Mouse (Mus musculus) gastrocnemius, postnatal 25 days (tissue): ENCODE data around the gene Tubgcp6. TPM values are rescaled to one million over a fixed set of nuclear protein-coding genes. Genes with fewer than 3 reads are reported as not detected.

ENCODE experiments used
- DNase-seq: peaks from one replicate; pipeline ENCODE4 v3.0.0; 2022
- total RNA-seq, 2 experiments: library from RNA; stranded (reverse); gene quantifications; 1 replicate in 1 of 2; 2 replicates in 1 of 2; pipeline ENCODE4 v1.2.3; 2021

Gene Tubgcp6
- total RNA-seq, 2 experiments from 2014 or later: 6.5 to 8.4 TPM

GRCm38 (mm10) chr15:89102646-89103045 lies 20.3 kb downstream of the Tubgcp6 start:
- DNase-seq: no peak

DNA sequence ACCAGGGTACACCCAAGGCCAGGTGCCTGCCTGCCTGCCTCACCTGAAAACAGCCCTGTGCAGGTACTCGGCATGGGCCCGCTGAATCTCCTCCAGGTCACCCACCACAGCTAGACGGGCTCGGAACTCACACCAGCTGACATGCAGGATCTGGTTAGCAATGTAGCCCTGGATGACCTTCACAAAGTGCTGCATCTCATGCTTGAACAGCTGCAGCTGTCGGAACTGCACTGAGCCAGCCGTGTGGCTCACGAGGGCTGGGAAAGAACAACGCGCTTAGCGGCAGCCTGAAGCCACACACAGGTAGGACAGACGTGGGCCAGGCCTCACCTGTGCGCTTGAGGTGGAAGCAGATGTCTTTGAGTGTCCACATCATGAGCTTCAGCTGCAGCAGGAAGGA lies 22.1 kb downstream of the Tubgcp6 start:
- DNase-seq: no peak

DNA sequence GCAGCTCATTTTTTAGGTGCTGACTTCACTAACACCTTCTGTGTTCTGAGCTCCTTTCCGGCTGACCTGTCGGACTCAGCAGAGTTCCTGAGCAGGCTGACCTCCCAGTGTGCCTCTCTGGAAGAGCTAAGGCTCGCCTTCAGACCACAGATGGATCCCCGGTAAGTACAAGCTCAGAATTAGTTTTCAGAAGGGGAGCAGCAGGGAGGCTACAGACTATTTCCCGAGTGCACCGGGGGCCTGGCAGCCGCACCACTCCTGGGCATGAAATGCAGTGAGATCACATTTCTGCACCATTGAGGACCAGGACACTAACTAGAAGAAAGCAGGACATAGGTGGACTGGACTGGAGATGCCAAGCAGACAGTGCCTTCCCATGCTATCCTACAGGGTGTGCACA lies 24.3 kb downstream of the Tubgcp6 start:
- no peak for DNase-seq

DNA sequence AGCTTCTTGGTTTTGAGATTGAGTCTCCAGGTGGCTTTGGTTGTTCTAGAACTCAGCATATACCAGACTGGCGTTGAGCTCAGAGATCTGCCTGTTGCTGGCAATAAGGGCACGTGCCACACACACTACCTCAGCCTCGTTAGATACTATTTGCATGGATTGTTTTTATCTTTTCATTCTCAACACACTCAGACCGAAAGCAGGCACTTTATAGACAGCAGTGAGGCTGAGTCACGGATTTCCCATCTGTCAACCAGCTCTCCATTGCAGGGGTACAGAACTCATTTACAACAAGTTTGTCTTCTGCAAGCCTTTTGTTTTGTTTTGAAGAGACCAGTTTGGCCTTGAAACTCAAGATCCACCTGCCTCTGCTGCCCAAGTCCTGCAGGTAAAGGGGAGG lies 25.5 kb downstream of the Tubgcp6 start:
- no peak for DNase-seq

DNA sequence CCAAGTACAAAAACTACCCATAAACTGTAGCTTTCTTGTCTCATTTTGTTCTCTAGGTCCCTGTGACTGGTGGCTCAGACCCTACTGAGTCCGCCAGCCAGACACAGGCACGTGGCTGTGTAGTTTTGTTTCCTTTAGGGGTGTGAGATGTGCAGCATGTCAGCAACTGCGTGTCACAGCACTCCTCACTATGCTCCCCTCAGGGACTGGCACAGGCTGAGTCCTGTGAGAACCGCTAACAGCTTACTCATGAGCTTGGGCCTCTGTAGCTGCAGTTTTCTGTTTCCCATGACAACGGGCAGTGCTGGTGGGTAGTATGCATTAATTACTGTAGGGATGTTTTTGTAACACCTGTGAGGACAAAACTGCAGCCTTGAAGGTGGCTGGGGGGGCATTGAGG lies 30.7 kb downstream of the Tubgcp6 start:
- DNase-seq: no peak

DNA sequence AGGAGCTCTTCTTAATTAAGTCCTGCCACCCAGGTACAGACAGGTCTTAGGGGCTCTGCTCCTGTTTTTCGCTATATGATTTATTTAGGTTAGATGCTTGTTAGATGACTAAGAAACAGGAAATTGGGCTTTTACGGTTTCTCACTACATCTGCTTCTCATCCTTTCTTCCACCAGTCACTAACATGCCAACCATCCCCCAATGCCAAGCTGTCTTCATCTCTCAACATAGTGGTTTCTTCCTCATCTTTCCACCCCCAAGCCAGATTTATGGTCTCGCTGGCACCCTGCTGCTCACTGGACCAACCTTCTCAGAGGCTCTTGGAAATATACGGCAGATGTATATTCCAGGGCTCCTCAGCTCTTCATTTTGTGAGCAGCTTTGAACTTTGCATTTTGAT lies 32.2 kb downstream of the Tubgcp6 start:
- no peak for DNase-seq

DNA sequence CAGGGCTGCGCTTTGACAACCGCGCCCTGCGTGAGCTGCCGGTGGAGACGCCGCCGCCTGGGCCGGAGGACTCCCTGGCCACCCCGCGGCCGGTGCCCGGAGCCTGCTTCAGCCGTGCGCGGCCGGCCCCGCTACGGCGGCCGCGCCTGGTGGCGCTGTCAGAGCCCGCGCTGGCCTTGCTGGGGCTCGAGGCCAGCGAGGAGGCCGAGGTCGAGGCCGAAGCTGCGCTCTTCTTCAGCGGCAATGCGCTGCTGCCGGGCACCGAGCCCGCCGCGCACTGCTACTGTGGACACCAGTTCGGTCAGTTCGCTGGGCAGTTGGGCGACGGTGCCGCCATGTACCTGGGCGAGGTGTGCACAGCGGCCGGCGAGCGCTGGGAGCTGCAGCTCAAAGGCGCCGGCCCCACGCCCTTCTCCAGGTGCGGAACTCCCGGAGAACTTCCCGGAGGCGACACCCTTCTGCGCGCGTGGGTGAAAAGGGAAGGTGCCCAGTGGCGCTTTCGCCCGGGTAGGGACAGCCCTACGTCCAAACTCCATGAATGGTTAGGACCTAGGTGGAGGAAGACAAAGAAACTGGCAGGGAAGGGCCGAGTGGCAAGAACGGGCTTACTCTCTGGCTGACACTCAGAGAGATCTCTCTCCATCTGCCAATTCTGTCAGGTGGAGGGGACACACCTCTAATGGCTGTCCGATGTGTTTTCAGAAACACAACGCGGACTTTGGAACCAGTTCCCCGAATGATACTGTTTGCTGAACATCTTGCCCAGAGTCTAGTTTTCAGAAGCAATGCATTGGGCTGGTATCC lies 33.5 kb downstream of the Tubgcp6 start:
- DNase-seq: no peak

GRCm38 (mm10) chr15:89088607-89089247 lies 34.2 kb downstream of the Tubgcp6 start, which contains the start of gene Selenoo:
Gene Selenoo (plus strand): TSS chr15:89089084.
- DNase-seq: peak; percentile 89

DNA sequence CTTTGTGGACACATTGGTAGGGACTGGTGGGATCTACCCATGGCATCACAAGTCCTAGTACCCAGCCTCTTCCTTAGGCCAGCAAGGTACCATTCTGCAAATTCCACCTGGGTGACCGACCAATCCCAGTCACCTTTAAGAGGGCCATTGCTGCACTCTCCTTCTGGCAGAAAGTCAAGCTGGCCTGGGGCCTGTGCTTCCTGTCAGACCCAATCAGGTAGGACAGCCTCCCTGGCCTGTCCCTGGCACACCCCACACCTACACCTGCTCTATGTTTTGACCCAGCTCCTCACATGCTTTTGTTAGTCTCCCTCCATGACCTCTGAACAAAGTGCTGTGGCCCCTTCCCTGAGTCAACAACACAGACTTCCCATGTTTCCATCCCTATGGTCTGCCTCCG lies 38.1 kb downstream of the Tubgcp6 start:
- no peak for DNase-seq

GRCm38 (mm10) chr15:89083906-89084305 lies 39.0 kb downstream of the Tubgcp6 start:
- no peak for DNase-seq

GRCm38 (mm10) chr15:89078208-89078836 lies 44.6 kb downstream of the Tubgcp6 start:
- DNase-seq: peak; percentile 32

GRCm38 (mm10) chr15:89076156-89076731 lies 46.7 kb downstream of the Tubgcp6 start:
- DNase-seq: peak; percentile 66

- DNase-seq: peak; percentile 95
Measured at GRCm38 (mm10) chr15:89075478-89076147, 47.3 kb downstream of the Tubgcp6 start.

DNA sequence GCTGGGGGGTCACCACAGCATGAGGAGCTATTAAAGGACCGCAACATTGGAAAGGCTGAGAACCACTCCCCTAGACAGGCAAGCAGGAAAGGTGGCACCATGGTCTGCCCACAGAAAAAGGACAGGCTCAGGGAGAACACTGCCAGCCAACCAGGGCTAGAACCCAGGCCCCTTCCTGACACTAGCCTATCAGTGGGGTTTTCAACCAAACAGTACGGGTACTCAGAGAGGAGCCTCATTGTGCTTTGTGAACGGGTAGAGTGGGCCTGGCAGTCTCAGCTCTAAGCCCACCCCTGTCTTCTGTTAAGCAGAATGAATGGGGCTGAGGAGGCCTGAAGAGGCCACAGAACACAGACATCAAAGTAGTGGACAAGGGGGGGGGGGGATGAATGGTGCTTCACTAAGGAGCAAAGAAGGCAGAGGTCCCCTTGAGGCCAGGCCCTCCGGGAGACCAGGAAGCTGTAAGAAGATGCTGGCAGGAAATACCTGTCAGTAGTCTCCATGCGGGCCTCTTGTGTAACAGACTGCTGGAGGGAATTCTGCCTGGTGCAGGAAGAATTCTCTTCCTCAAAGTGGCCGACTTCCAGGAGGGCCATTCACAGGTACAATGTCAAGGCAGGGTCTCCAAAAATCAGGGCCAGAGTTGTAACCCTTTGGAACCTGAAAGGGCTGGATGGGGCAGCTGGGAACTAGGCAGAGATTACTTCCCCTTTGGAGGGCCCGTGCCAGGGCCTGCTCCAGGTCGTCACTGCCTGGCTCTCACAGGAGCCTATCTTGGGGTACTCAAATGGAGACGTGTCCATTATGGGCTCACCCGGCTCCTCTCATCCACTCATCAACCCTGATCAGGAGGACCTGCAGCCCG lies 48.1 kb downstream of the Tubgcp6 start, which contains the start of gene Trabd:
TSS of gene Trabd (plus strand) at position 512 of the 865 bp plus-strand sequence.
- no peak for DNase-seq

GRCm38 (mm10) chr15:89073993-89074603 lies 48.8 kb downstream of the Tubgcp6 start:
- DNase-seq: no peak

GRCm38 (mm10) chr15:89070606-89071005 lies 52.3 kb downstream of the Tubgcp6 start:
- DNase-seq: no peak

GRCm38 (mm10) chr15:89069336-89069840 lies 53.5 kb downstream of the Tubgcp6 start:
- no peak for DNase-seq

GRCm38 (mm10) chr15:89068226-89068625 lies 54.7 kb downstream of the Tubgcp6 start:
- DNase-seq: no peak

GRCm38 (mm10) chr15:89067609-89068008 lies 55.3 kb downstream of the Tubgcp6 start:
- no peak for DNase-seq

- no peak for DNase-seq
Measured at GRCm38 (mm10) chr15:89064891-89065290, 58.0 kb downstream of the Tubgcp6 start.
